Mouse (Mus musculus) heart, adult 9 months (tissue): ENCODE measurements around the gene Hcn1.

ENCODE experiments used
- DNase-seq, 2 experiments: peaks; one replicate each; pipeline ENCODE4 v3.0.0; 2022; ENCODE audit warnings: low spot score in 2 of 2

Hcn1 gene

DNA sequence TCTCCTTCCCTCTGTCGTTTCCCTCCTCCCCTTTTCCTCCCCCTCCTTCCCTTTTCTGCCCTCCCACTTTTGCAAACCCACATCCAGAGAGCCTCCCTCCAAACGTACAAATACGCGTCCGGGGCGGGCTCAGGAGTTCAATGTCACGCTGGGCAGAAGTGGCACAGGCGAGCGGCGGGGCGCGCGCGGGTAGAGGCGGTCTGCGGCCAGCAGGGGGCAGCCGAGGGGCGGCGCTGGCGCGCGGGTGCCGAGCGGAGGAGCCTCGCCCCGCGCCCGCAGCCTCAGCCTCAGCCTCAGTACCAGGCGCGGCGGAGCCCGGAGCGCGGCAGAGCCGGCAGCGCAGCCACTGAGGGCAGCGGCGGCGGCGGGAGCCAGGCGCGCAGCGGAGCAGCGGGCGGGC, at the start of gene Hcn1:
Hcn1 (plus strand) TSS at position 140 of the 400 bp plus-strand sequence.
- DNase-seq = peak in 1 of 2 experiments; percentile 28

DNA sequence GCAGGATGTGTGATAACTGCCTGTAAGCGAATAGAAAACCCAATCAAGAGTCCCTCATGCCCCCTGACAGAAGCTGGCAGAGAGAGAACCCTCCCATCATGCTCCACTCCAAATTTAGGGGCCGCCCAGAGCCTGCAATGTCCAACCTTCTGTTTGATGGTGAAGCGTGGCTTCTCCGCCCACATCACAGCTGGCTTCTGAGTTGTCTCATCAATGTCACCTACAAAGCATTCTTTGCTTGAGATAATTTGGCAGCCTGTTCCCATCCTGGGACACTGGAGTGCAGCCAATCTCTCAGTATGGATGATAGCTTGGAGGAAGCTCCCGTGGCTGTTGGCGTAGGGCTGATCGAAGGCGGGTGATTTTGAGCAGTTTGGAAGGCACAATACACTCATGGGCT, 34.9 kb upstream of the Hcn1 start:
- DNase-seq = peak; percentile 3 to 32

DNA sequence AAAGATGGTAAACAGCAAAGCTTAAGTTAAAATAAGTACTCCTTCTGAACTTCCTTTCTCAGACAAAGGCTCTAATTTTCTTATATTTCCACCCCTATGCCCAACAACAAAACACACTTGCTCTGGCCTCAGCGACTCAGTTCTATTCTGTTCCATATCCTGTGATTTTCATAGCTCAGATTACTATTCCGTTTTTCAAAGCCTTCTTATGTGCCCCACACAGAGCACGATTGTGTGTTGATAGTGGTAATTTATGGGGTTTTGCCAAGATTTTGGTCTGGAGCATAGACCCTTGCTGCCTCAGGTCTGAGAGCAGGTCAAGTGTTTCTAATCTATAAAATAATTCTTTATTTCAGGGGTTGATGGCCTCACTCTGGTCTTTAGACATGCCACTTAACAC, 30.4 kb upstream of the Hcn1 start:
- no peak for DNase-seq

DNA sequence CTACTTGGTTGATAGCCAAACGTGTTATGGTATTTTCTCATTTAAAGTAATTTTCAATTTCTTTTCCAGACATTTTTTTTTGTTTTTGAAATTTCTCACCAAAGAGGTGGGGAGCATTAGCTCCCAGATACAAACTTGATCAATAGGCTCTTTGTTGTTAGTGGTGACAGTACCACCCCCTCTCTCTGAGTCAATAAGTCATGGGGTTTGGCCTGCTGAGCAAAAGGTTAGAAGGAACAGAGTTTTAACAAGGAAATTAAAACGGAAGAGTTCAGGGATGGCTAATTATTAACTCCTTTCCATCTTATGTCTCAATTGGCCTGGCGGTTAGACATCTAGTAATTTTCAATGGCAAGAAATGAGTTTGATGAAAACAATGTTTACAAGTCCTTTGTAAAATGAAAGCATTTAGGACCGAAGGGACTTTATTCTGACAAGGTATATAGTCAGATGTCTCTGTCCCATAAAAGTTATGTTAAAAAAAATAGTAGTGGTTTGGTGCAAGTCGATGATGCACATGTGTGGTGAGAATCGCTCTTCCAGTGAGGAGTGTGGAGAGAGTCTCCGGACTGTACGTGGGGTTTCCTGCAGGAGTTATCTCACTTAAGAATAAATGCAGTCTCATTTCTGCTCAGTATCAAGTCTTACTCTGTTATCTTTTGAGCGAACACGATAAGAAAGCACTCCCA, 7.5 kb upstream of the Hcn1 start:
- DNase-seq = no peak

DNA sequence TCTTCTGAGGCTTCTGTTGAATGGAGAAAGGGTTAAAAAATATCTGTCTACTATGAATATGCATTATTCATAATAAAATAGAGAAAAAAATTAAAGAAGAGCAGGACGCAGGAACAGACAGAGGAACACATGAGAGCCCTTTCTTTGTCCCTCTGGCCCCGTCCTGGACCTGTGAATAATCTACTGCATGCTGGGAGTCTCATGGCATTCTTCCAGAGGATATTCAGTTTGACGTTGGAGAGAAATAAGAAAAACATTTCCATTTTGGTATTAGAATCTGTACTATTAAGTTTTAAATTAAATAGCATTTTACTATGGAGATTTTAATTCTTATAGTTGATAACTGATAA, 7.0 kb upstream of the Hcn1 start:
- no peak for DNase-seq

DNA sequence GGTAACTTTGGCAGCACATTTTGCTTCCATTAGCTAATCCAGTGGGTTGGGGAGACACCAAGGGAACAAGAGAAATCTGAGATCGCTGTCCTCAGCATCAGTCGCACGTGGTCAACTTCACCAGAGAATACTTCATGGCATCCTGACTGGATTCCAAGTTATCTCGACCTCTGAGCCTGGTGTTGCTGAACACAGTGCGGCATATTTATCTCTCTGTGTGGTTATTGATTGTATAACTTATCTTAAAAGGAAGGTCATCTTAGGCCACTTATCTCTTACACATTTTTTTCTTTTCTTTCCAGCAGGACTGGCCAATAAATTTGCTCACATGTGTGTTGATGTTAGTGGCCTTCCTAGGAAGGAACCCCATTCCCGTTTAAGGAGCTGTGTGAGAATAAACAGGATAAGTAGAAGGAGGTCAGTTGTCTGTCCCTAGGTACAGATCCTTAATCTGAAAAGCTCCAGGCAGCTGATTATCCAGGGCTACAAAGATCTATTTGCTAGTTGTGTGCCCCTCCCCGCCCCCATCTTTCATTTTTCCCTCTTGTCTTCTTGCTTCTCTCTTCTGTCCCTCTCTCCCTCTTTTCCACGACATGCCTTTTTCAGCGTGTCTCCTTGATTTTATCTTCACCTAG, 672 bp upstream of the Hcn1 start:
- DNase-seq = no peak

DNA sequence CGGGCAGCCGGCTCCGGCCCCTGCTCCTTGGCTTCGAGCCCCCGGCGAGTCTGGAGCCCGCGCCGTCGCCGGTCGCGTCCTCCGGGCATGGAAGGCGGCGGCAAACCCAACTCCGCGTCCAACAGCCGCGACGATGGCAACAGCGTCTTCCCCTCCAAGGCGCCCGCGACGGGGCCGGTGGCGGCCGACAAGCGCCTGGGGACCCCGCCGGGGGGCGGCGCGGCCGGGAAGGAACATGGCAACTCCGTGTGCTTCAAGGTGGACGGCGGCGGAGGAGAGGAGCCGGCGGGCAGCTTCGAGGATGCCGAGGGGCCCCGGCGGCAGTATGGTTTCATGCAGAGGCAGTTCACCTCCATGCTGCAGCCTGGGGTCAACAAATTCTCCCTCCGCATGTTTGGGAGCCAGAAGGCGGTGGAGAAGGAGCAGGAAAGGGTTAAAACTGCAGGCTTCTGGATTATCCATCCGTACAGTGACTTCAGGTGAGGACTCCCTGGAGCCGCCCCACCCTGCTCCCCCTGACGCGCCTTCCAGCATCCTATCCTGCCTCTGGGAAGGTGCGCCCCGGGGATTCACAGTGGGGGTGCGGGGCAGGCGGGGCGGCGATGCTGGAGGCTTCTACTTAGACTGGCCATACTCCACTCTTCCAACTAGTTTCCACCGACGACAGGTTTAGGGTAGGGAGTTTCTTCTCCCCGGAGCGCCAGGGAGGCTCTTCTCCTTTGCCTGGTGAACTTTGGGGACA, 668 bp downstream of the Hcn1 start:
- DNase-seq = no peak

DNA sequence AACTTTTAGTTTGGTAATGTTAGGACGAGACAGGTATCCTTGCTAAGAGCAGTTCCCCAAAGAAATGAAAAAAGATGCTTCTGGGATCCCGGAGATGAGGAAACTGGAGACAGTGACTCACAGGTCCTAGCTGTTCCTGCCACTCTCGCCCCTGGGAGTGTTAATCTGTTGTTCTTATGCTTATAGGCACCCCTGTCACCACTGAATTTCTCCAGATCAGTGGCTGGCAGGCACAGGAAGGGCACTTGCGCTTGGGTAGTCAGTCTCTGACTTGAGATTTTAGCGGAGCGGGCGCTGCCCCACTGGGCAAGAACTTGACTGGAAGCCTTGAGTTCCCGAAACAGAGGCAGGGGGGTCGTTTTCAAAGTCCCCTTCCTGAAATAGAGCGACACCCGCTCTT, 1.3 kb downstream of the Hcn1 start:
- DNase-seq = no peak

DNA sequence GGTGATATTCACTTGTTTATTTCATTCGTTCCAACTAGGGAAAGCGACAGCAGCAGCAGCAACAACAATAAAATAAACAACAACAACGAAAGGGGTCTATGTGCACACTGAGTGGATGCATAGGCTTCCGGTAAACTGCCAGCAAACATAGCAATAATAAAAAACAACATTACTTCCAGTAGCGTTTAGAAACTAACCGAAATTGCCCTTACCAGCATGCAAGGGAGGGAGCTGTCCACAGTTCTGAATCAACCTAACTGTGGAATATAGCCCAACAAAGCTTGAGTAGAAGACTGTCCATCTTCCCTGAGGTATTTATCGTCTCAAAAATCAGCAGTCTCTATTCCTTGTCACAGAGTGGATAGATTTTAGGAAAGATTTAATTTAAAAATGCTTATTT, 2.0 kb downstream of the Hcn1 start:
- DNase-seq = no peak

DNA sequence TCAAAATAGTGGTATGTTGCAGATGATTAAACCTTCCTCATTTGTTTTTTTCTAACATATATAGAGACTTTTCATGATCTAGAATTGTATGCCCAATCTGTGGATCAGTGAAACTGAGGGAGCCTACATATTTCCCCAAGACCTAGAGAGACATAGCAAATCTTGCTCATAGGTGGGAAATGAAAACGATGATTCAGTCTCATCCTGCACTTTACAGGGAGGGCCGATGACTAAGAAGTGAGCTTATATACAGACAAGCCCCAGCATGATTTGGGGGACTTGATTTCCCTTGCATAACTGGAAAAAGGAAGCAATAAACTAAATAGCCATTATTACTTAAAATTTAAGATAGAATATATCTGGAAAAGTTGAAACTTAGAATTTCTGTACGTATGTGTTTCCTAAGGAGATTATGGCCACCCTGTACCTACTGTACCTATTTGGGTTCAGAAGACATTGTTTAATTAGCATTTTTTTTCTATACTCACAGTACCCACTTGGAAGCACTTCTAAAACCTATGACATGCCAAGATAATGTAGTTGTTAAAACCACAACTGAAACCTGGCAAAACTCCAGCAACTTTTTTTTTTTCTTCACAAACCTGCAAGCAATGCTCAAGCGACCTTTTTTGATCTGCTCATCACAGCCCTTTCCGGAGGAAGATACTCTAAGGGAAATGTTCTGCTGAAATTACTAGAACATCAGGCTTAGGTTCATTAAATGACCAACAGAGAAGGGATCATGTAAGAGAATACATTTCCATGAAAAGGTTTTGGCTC, 3.0 kb downstream of the Hcn1 start:
- no peak for DNase-seq

DNA sequence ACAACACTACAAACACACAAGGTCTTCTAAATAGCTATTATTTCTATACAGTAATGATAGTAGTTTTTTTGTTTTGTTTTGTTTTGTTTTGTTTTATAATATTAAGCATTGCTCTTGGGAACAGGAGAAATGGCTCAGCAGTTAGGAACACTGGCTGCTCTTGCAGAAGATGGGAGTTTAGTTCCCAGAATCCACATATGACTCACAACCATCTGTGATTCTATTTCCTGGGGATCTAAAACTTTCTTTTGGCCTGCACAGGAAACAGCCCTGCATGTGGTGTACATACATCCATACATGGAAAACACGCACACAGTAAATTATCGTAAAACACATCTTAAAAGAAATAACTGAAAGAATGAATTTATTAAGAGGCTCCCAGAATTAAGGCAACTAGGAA, 9.8 kb downstream of the Hcn1 start:
- no peak for DNase-seq

DNA sequence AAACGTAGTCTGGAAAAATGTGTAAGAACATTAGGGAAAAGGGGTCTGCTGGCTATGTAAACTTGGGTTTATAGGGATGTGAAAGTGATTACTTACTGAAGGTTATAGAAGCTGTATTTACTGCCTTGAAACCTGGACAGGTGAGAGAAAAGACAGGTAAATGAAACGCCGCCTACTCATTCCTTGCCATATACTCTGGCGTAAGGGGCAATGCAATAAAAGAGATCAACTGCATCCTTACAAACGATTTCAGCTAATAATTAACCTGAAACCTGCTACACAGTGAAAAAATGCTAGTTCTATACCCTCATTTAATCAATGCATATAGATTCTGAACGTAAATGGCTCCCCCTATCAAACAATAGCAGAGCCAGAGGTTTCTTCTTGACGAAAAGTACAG, 17.4 kb downstream of the Hcn1 start:
- DNase-seq = no peak

DNA sequence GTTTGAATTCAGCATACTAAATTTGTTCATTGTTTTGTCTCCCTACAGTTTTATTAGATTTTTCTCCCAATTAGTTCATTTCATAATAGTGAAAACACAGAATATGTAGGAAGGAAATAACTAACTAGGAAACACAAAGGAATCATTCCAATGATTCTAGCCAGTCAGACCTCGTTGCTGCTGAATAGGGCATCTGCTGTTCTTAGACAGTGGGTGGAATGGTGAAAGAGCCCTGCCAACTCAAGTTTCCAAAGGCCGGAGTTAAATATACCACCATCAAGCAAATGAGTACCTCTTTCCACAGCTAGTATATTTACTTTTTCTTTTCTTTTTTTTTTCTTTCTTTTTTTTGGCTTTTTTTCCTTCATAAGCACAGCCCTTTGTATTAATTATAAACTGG, 55.4 kb downstream of the Hcn1 start:
- DNase-seq = no peak

DNA sequence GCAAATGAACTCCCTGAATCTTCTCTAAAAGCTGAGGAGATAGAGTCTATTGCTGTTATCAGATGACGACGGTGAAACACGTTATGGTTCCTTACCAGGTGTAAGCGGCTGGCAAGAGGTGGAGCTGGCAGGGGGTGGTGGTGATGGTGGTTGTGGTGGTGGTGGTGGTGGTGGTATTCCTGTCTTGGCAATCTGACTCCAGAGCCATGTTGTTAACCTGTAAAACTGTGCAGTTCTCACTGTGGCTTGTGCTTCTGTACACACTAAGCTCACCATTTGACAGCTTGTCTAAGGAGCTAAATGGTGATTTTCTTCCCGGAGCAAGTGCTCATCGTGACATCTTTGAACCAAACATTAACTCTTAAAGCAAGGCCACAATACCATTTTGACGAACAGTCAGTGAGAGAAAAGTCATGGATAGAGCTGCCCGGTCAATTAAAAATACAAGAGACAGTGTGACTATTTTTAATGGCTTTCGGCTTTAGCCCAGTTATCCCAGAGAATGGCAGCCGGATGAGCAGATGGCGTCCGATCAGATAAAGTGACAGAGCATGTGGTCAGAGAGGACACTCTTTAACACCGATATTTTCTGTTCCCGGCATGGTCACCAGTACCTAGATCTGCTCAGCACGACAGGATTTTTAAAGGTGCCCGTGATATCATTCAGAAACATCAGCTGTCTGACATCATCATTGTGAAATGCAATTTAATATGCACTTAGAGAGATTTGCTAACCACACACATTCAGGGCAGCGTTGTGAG, 56.5 kb downstream of the Hcn1 start:
- no peak for DNase-seq

DNA sequence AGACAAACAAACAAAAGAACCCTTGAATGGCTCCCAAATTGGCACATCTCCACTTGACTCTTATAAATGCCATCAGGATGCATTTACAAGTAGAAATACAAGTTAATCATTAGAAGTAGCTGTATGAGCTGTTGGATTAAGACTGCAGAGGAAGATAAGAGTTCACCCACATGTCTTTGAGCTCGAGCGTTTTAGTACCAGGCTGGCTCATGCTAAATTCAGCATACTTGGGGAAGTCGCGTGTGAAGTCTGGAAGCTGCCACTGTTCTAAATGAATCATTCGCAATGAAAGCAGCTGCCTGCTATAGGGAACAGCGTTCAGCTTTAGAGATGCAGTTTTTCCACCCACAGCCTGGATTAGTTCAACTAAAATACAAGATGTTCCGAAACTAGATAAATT, 57.4 kb downstream of the Hcn1 start:
- DNase-seq = no peak

DNA sequence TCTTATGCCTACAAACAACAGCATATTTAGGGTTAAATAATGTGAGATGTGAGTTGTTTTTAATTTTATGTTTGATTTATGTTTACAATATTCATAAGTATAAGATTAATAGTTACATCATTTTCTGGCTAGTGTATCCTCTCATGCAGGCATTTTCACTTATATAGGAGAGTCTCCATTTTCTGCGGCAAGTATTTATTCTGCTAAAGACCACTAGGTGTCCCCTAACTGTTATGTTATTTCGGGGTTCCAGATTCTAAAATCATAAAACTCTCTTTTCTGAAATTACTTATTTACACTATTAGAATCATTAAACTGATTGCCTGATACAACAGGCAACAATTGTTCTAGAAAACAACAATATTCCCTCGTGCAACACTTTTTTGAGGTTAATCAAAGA, 60.5 kb downstream of the Hcn1 start:
- no peak for DNase-seq

DNA sequence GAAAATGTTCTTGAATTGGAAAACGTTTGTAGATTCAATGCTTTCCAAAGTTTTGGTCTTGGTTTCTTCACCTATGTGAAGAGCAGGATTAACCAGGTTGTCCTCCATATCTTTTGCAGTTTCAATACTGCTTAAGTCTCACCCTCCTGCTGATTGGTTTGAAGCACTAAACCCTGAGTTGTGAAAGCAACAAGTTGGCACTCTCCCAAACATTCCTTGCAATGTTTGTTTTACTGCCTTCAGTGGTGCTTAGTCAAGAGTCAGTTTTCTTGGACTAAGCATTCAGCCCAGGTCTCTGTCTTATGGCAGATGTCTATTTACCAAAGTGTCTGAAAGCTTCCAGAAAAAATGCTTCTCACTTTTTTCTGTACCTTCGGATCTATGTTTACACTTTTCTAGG, 67.2 kb downstream of the Hcn1 start:
- no peak for DNase-seq

DNA sequence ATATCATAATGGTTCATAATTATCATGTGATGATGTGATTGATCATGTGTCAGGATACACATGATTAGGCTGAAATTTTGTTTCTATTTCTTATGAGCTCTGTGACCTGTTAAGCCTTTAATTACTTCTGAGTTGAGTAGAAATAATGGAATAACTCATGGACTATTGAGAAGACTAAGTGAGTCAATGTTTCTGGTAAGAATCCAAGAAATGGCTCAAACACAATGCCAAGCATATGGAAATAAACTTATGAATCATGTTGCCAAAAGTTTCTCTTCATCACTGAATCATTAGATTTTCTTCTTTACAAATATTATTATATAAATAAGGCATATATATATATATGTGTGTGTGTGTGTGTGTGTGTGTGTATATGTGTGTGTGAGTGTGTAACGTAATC, 69.7 kb downstream of the Hcn1 start:
- DNase-seq = no peak

DNA sequence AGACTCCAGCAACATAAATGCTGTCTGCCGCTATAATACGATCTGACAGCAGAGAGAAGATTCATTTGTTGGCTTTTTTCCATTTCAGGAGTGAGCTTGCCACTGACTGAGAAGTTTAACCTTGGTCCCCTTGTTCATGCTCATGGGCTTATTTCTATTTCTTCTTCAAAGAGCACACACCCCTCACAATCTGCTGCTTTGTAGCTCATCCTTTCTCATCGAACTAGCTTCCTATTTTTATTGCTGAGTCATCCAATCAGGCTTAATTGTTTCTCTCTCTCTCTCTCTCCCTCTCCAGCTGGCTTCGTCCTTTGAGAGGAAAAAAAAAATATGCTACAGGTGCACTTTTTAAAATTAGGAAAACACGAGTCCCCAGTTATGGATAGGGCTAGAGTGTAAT, 74.3 kb downstream of the Hcn1 start:
- no peak for DNase-seq

DNA sequence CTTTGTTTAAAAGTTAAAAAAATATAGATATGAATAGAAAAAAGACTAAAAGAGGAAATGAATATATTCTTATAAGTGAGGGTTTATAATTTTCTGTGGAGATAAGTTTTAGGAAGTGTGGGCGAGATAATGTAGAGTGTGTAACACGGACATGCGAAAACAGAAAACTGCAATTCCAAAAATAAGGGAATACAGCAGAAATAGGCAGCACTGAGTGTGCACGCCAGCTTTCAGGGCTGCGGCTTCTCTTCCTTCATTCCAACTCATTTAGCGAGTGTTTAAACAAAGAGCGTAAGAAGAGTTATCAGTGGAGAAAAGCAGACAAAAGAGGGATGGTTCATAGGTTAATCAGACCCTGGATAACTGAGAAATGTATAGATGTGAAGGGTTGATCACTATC, 85.5 kb downstream of the Hcn1 start:
- DNase-seq = no peak

DNA sequence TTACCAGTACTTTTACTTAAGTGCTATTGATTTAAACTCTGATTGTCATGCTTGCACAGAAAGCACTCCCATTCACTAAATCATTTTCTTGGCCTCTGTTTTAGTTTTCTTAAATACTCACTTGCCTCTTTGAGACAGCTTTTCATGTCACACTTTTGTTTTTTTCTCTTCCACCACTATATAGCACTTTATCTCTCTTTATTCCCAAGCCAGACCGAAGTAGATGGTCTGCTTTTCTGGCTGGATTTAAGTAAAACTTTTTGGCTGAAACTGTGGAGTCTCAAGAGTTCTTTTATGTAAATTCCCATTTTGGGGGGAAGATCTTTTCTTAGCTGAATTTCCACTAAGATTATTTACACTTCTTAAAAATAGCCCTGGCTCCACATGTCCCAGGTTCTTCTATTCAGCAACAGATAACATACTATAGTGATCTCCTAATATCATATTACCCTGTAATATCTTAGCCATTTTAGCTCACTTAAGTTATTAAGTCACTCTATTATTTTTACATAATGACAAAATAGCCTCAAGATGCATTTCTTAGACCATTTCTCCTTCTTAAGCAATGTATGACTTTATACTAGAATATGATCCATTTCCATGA, 92.7 kb downstream of the Hcn1 start:
- no peak for DNase-seq
